Mouse (Mus musculus) heart, postnatal 0 days (tissue): ENCODE measurements around the gene Fam111a. TPM values are rescaled to one million over a fixed set of nuclear protein-coding genes. Genes with fewer than 3 reads are reported as not detected.

Source experiments
- ATAC-seq: fragments of 200-750 bp; cut with Nextera tagmentation; 2 replicates; pipeline ENCODE4 v1.8.0; 2017; ENCODE audit warnings: low read depth, moderate number of reproducible peaks, moderate library complexity; ENCODE audit not compliant: insufficient read depth
- DNase-seq: peaks from one replicate; pipeline ENCODE4 v3.0.0-alpha.2; 2016; ENCODE audit warnings: low spot score
- H3K27ac ChIP-seq: fragments of 300-500 bp; sonication (generic); 2 replicates; pipeline ENCODE4 v1.5.1; 2014; ENCODE audit warnings: low read depth, mild to moderate bottlenecking
- H3K27me3 ChIP-seq: fragments of 300-500 bp; sonication (generic); 2 replicates; pipeline ENCODE4 v1.6.1; 2014; ENCODE audit warnings: low read length, mixed read lengths; ENCODE audit not compliant: control insufficient read depth, insufficient read depth
- H3K36me3 ChIP-seq: fragments of 300-500 bp; sonication (generic); replicated peaks from 2 replicates; pipeline ENCODE4 v1.6.1; 2014; ENCODE audit warnings: low read length, mixed read lengths; ENCODE audit not compliant: control insufficient read depth, insufficient read depth
- H3K4me1 ChIP-seq: fragments of 300-500 bp; sonication (generic); 2 replicates; pipeline ENCODE4 v1.6.1; 2014; ENCODE audit warnings: antibody characterized with exemption; ENCODE audit not compliant: control insufficient read depth, insufficient read depth
- H3K4me2 ChIP-seq: fragments of 300-500 bp; sonication (generic); 2 replicates; pipeline ENCODE4 v1.6.1; 2014; ENCODE audit warnings: low read depth, mild to moderate bottlenecking, low read length, moderate library complexity
- H3K4me3 ChIP-seq: fragments of 300-500 bp; sonication (generic); 2 replicates; pipeline ENCODE4 v1.5.1; 2014; ENCODE audit warnings: low read depth, low read length
- H3K9ac ChIP-seq: fragments of 300-500 bp; sonication (generic); replicated peaks from 2 replicates; pipeline ENCODE4 v1.6.1; 2014; ENCODE audit warnings: low read depth, low read length, mixed read lengths
- H3K9me3 ChIP-seq: fragments of 300-500 bp; sonication (generic); replicated peaks from 2 replicates; pipeline ENCODE4 v1.6.1; 2016; ENCODE audit warnings: low read length; ENCODE audit not compliant: control insufficient read depth
- CTCF ChIP-seq: IDR thresholded peaks from 2 replicates; pipeline ENCODE4 v1.5.1; 2016; ENCODE audit warnings: antibody characterized with exemption, control low read depth, low read depth
- EP300 ChIP-seq: IDR thresholded peaks from 2 replicates; pipeline ENCODE4 v1.6.1; 2016; ENCODE audit warnings: antibody characterized with exemption, low read depth
- WGBS: fragments of 180-500 bp; shearing (Covaris S2); extraction: QIAGEN DNeasy Blood & Tissue Kit; methylation state at CpG from one replicate; pipeline ENCODE4 v1.1.7; 2014; 5-methylcytosine and 5-hydroxymethylcytosine counted together
- polyA plus RNA-seq: library from polyadenylated mRNA; unstranded; fragments of >200 nt; fragmentation: Nextera tagmentation; extraction: Ambion mirVana; gene quantifications from 2 replicates; pipeline ENCODE4 v1.2.1, GENCODE M21; 2015
- total RNA-seq: library from RNA; depleted of rRNA; stranded (reverse); fragments of >200 nt; gene quantifications from 2 replicates; pipeline ENCODE4 v1.2.3, GENCODE M21; 2014; ENCODE audit warnings: low replicate concordance

Fam111a gene
- total and polyA plus RNA-seq, 2 experiments from 2014 or later, result 6.6 to 8.4 TPM

DNA sequence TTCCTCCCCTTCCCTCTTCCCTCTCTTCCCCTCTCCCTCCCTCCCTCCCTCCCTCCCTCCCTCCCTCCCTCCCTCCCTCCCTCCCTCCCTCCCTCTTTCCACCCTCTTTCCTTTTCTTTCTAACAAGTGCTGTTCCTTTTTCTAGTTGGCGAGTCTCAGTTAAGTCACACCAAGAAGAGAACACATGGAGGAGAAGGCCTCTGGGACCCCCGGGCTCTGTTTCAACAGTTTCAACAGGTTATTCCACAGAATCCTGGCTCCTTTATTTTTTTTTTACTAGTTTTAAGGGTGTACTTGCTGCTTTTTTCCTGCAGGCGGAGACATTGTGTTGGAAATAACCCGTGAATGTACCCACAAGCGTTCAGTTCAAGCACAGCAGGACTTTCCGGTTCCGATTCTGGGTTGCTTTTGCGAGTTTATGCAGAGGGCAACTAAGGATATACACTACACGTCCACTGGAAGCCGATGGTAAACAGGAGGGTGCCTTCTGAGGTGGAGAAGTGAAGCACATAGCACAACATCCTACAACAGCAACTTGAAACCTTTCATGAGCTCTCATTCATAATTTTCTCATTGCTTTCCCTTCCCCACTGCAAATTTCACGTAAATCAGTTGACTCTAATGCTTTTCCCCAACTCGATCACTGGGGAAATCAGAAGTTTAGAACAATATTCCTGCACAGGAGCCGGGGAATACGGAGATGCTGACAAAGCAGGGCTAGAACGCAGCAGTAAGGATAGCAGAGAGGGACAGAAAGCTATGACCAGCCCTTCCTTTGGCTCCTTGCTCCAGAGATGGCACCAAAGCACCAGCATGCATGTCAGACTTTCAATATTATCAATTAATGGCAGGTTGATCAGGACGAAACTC is 27.6 kb upstream of the Fam111a start:
- DNase-seq (peak; percentile 57), ATAC-seq (peak; percentile 70)
- peak; percentile 81 for TF ChIP-seq CTCF
- TF ChIP-seq EP300, result no peak
- Histone ChIP-seq H3K36me3 (no peaks in the 10 kb centered on the region), H3K9me3 (no peaks in the 10 kb centered on the region), H3K4me2 (peak overlapping the region; percentile 91), H3K27ac (no peak overlapping the region), H3K27me3 (0 out of 2 replicates have a peak, but pooled peaks cover 2% of the 10 kb centered on the region), H3K4me1 (no peaks in the 10 kb centered on the region), H3K4me3 (peak overlapping the region; percentile 53), H3K9ac (peak overlapping the region; percentile 52)
- WGBS, result 2% methylated on average over 16 of the region's 16 CpGs

DNA sequence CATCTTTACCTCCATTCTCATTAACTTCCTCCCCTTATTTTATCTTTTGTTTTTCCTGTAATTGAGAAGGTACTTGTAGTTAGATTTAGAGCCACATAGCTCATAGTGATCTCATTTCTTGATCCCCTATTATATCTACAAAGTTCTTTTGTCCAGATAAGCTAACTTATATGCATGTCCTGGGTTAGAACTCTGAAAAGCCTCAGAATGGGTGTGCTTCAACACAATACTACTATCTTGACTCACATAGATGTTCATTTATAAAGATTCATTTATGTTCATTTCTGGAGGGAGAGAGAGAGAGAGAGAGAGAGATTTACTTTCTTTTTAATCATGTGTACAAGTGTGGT is 27.0 kb upstream of the Fam111a start:
- H3K4me2 ChIP-seq, result peak overlapping the region; percentile 91; the same call in 1 of the 2 replicates
- H3K4me3 ChIP-seq, result peak overlapping the region; percentile 53; the same call in 1 of the 2 replicates
- peak overlapping the region; percentile 52; the same call in 1 of the 2 replicates for H3K9ac ChIP-seq

DNA sequence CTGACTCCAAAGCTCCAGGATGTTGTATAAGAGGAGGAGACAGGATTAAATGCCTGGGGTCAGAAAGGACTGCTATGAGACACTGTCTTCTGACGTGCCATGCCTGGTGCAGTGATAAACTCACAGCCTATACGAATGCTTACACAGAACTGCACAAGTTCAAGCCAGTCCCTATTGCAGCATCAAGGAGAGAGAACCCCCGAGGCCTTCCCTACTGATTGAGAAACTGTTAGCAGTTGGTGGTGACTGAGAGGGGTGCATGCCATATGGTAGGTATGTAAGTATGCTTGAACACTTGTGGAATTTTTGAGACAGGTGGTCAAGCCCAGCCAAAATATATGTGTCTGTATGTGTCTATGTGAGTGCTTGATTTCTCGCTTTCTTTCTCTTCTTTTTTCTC is 22.2 kb upstream of the Fam111a start:
- no peak for ATAC-seq
- Histone ChIP-seq H3K27ac (no peak overlapping the region), H3K9me3 (no peaks in the 10 kb centered on the region), H3K4me2 (no peak overlapping the region), H3K9ac (no peak overlapping the region), H3K4me3 (no peak overlapping the region), H3K27me3 (no peaks in the 10 kb centered on the region), H3K4me1 (no peaks in the 10 kb centered on the region), H3K36me3 (no peaks in the 10 kb centered on the region)
- 40% methylated on average over 4 of the region's 4 CpGs for WGBS
- no peak for DNase-seq
- TF ChIP-seq EP300 (no peak), CTCF (no peak)

More for the DNA sequence above, 27.0 kb upstream of the Fam111a start:
- Histone ChIP-seq H3K27me3 (0 out of 2 replicates have a peak, but pooled peaks cover 2% of the 10 kb centered on the region), H3K36me3 (no peaks in the 10 kb centered on the region), H3K9me3 (no peaks in the 10 kb centered on the region), H3K27ac (no peak overlapping the region), H3K4me1 (no peaks in the 10 kb centered on the region)
- DNase-seq (no peak), ATAC-seq (no peak)
- TF ChIP-seq EP300 (no peak), CTCF (no peak)

DNA sequence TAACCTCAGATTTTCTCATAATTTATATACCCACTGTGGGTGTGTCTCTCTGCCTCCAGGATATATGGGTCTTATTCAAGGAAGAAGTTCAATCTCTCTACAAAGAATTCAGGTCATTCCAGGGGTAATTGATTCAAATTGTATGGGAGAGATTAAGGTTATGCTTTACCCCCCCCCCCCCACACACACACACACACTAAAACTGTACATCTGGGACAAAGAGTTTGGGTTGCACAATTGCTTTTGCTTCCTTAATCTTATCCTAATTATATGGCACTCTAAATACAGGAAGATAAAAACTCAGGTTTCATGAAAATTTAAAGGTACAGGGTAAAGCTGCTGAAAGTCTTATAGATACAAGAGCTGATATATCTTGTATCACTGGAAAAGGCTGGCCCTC is 8.4 kb upstream of the Fam111a start:
- no peak overlapping the region for H3K27ac ChIP-seq
- ATAC-seq (no peak), DNase-seq (no peak)
- no peaks in the 10 kb centered on the region for H3K36me3 ChIP-seq
- no peaks in the 10 kb centered on the region for H3K9me3 ChIP-seq
- no peaks in the 10 kb centered on the region for H3K27me3 ChIP-seq
- no peaks in the 10 kb centered on the region for H3K4me1 ChIP-seq
- H3K4me2 ChIP-seq, result no peak overlapping the region
- TF ChIP-seq CTCF, result no peak
- no peak for TF ChIP-seq EP300
- no peak overlapping the region for H3K4me3 ChIP-seq
- H3K9ac ChIP-seq, result no peak overlapping the region

DNA sequence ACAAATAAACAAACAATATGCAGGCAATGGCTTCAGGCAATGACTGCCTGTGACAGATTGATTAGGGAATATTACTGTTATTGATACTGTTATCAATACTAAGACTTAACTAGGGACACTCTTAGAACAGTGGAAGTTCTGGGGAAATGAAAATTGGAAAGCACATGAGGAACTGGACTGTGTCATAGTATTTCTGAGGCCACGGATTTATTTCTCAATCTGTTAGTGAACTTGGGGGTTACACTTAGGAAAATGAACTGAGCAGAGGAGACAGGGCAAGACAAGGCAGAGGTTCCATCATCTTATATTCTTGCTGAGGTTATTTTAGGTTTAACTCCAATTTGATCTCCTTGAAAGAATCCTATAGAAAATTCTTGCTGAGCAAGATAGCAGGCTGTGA is 5.6 kb upstream of the Fam111a start:
- Histone ChIP-seq H3K9me3 (no peaks in the 10 kb centered on the region), H3K9ac (no peak overlapping the region), H3K4me3 (no peak overlapping the region), H3K4me2 (no peak overlapping the region), H3K36me3 (no peaks in the 10 kb centered on the region), H3K27me3 (no peaks in the 10 kb centered on the region), H3K27ac (no peak overlapping the region), H3K4me1 (no peaks in the 10 kb centered on the region)
- ATAC-seq, result no peak
- no peak for DNase-seq
- WGBS, result 71% methylated on average over 1 of the region's 1 CpGs
- TF ChIP-seq CTCF (no peak), EP300 (no peak)

DNA sequence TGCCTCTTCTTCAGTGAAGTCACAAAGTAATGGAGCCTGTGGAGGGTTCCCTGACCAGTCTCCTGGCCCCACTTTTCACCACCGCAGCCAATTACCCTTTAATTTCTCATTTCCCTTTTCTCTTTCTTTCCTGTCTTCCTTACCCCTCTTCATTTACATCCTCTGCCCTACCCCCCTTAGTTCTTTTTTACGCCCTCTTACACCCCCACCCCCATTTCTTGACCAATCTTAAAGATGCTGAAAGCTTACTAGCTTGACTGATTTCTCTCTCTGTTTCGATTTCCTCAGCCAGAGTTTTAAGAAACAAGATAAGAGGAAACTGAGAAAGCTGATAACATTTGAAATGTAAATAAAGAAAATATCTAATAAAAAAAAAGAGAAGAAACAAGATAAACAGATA is 4.8 kb upstream of the Fam111a start:
- Histone ChIP-seq H3K27me3 (no peaks in the 10 kb centered on the region), H3K9me3 (no peaks in the 10 kb centered on the region), H3K4me2 (no peak overlapping the region), H3K9ac (no peak overlapping the region), H3K27ac (no peak overlapping the region), H3K4me3 (no peak overlapping the region), H3K4me1 (no peaks in the 10 kb centered on the region), H3K36me3 (no peaks in the 10 kb centered on the region)
- TF ChIP-seq EP300, result no peak
- no peak for TF ChIP-seq CTCF
- WGBS, result 50% methylated on average over 3 of the region's 3 CpGs
- DNase-seq, result no peak
- no peak for ATAC-seq
